Mouse (Mus musculus) MEL (cell line): Measurements from ENCODE around the gene Rgs1. TPM values are rescaled to one million over a fixed set of nuclear protein-coding genes. Genes with fewer than 3 reads are reported as not detected.

Source experiments
- DNase-seq: peaks from one replicate; pipeline ENCODE4 v3.0.0; 2011; ENCODE audit warnings: low read depth, low spot score
- H3K27ac ChIP-seq: 2 replicates; pipeline ENCODE4 v1.5.1; 2012; ENCODE audit warnings: low read depth, mild to moderate bottlenecking, control low read depth, low read length, moderate library complexity; ENCODE audit not compliant: control insufficient read depth
- H3K27me3 ChIP-seq, 2 experiments: fragments of 150-350 bp in 1 of 2; sonication (generic) in 1 of 2; 2 replicates each; pipeline ENCODE4 v1.6.1; 2012; ENCODE audit warnings: low read length in 2 of 2, mild to moderate bottlenecking in 2 of 2, improper control_type of control experiment in 1 of 2, moderate library complexity in 1 of 2; ENCODE audit not compliant: insufficient read depth in 2 of 2, control insufficient read depth in 1 of 2
- H3K36me3 ChIP-seq, 2 experiments: 2 replicates each; pipeline ENCODE4 v1.6.1; 2012 to 2014; ENCODE audit warnings: low read length in 2 of 2, improper control_type of control experiment in 1 of 2, inconsistent platforms in 1 of 2, mild to moderate bottlenecking in 1 of 2; ENCODE audit not compliant: insufficient read depth in 2 of 2, control insufficient read depth in 1 of 2
- H3K4me1 ChIP-seq, 2 experiments: fragments of 150-350 bp in 1 of 2; sonication (generic) in 1 of 2; 2 replicates each; pipeline ENCODE4 v1.6.1; 2012; ENCODE audit warnings: low read length in 2 of 2, improper control_type of control experiment in 1 of 2, mild to moderate bottlenecking in 1 of 2; ENCODE audit not compliant: insufficient read depth in 2 of 2, control insufficient read depth in 1 of 2
- H3K4me3 ChIP-seq, 2 experiments: fragments of 150-350 bp in 1 of 2; sonication (generic) in 1 of 2; 2 replicates each; pipeline ENCODE4 v1.5.1; 2012; ENCODE audit warnings: low read depth in 2 of 2, low read length in 2 of 2, mild to moderate bottlenecking in 2 of 2, moderate library complexity in 2 of 2, control low read depth in 1 of 2, improper control_type of control experiment in 1 of 2; ENCODE audit not compliant: control insufficient read depth in 1 of 2, insufficient read depth in 1 of 2
- H3K79me2 ChIP-seq: 2 replicates; pipeline ENCODE4 v1.6.1; 2012; ENCODE audit warnings: mild to moderate bottlenecking, low read length, moderate library complexity; ENCODE audit not compliant: control insufficient read depth, poor library complexity, insufficient read depth
- H3K9ac ChIP-seq: 2 replicates; pipeline ENCODE4 v1.6.1; 2012; ENCODE audit warnings: low read depth, mild to moderate bottlenecking, control low read depth, low read length, moderate library complexity; ENCODE audit not compliant: control insufficient read depth, poor library complexity, severe bottlenecking
- H3K9me3 ChIP-seq: fragments of 150-350 bp; sonication (generic); replicated peaks from 2 replicates; pipeline ENCODE4 v1.6.1; 2012; ENCODE audit warnings: mild to moderate bottlenecking, low read length, improper control_type of control experiment, moderate library complexity; ENCODE audit not compliant: insufficient read depth
- CHD1 ChIP-seq: IDR thresholded peaks from 2 replicates; pipeline ENCODE4 v1.6.1; 2012; ENCODE audit warnings: low read depth, mild to moderate bottlenecking, inconsistent platforms, low read length, improper control_type of control experiment
- CTCF ChIP-seq, 3 experiments: IDR thresholded peaks in 2 of 3; conservative IDR thresholded peaks in 1 of 3; 2 replicates each; pipeline ENCODE4 v1.5.1; 2011 to 2012; ENCODE audit warnings: low read length in 3 of 3, low read depth in 2 of 3, mild to moderate bottlenecking in 2 of 3, improper control_type of control experiment in 1 of 3, inconsistent platforms in 1 of 3, mixed read lengths in 1 of 3, moderate library complexity in 1 of 3; ENCODE audit not compliant: control insufficient read depth in 1 of 3, insufficient read depth in 1 of 3, poor library complexity in 1 of 3, severe bottlenecking in 1 of 3
- E2F4 ChIP-seq: IDR thresholded peaks from 2 replicates; pipeline ENCODE4 v1.6.1; 2011; ENCODE audit warnings: low read depth, low read length, improper control_type of control experiment, borderline replicate concordance
- EP300 ChIP-seq, 2 experiments: IDR thresholded peaks; 2 replicates each; pipeline ENCODE4 v1.6.1; 2011; ENCODE audit warnings: improper control_type of control experiment in 2 of 2, low read length in 2 of 2, low read depth in 1 of 2, mild to moderate bottlenecking in 1 of 2
- GATA1 ChIP-seq: IDR thresholded peaks from 2 replicates; pipeline ENCODE4 v1.6.1; 2011; ENCODE audit warnings: low read depth, low read length, improper control_type of control experiment
- JUND ChIP-seq: IDR thresholded peaks from 2 replicates; pipeline ENCODE4 v1.6.1; 2011; ENCODE audit warnings: low read depth, mild to moderate bottlenecking, improper control_type of control experiment, low read length
- KAT2A ChIP-seq: conservative IDR thresholded peaks from 2 replicates; pipeline ENCODE4 v1.6.1; 2012; ENCODE audit warnings: low read depth, low read length, improper control_type of control experiment, inconsistent platforms
- MAZ ChIP-seq: IDR thresholded peaks from 2 replicates; pipeline ENCODE4 v1.6.1; 2012; ENCODE audit warnings: low read depth, mild to moderate bottlenecking, inconsistent platforms, low read length, improper control_type of control experiment
- MEF2A ChIP-seq: IDR thresholded peaks from 2 replicates; pipeline ENCODE4 v1.6.1; 2014; ENCODE audit warnings: low read depth, mild to moderate bottlenecking, inconsistent platforms, low read length, improper control_type of control experiment; ENCODE audit not compliant: poor library complexity, insufficient replicate concordance, severe bottlenecking; ENCODE audit errors: extremely low read depth
- POLR2A ChIP-seq, 2 experiments: IDR thresholded peaks; 2 replicates each; pipeline ENCODE4 v1.6.1; 2011 to 2012; ENCODE audit warnings: low read length in 2 of 2, mild to moderate bottlenecking in 2 of 2, control low read depth in 1 of 2, improper control_type of control experiment in 1 of 2, low read depth in 1 of 2, moderate library complexity in 1 of 2; ENCODE audit not compliant: control insufficient read depth in 1 of 2, insufficient read depth in 1 of 2, poor library complexity in 1 of 2
- RAD21 ChIP-seq: IDR thresholded peaks from 2 replicates; pipeline ENCODE4 v1.6.1; 2011; ENCODE audit warnings: mild to moderate bottlenecking, low read depth, low read length, improper control_type of control experiment
- TCF12 ChIP-seq: IDR thresholded peaks from 2 replicates; pipeline ENCODE4 v1.6.1; 2014; ENCODE audit warnings: low read depth, mild to moderate bottlenecking, inconsistent platforms, low read length, improper control_type of control experiment, moderate library complexity
- USF1 ChIP-seq: IDR thresholded peaks from 2 replicates; pipeline ENCODE4 v1.6.1; 2014; ENCODE audit warnings: low read depth, mild to moderate bottlenecking, inconsistent platforms, low read length, improper control_type of control experiment, moderate library complexity
- USF2 ChIP-seq, 2 experiments: IDR thresholded peaks; 2 replicates each; pipeline ENCODE4 v1.6.1; 2011 to 2012; ENCODE audit warnings: improper control_type of control experiment in 2 of 2, low read length in 2 of 2, borderline replicate concordance in 1 of 2, inconsistent platforms in 1 of 2, low read depth in 1 of 2, mild to moderate bottlenecking in 1 of 2; ENCODE audit not compliant: insufficient read depth in 1 of 2
- ZC3H11A ChIP-seq: IDR thresholded peaks from 2 replicates; pipeline ENCODE4 v1.6.1; 2012; ENCODE audit warnings: low read depth, mild to moderate bottlenecking, inconsistent platforms, low read length, improper control_type of control experiment
- ZNF384 ChIP-seq: IDR thresholded peaks from 2 replicates; pipeline ENCODE4 v1.6.1; 2012; ENCODE audit warnings: low read depth, mild to moderate bottlenecking, inconsistent platforms, low read length, improper control_type of control experiment
- polyA plus RNA-seq, 2 experiments: library from polyadenylated mRNA; stranded (reverse) in 1 of 2; unstranded in 1 of 2; fragments of >175 nt in 1 of 2; fragments of >200 nt in 1 of 2; gene quantifications; 2 replicates each; pipeline versions ENCODE4 v1.2.1 to v1.2.4; 2012; ENCODE audit warnings: low replicate concordance in 2 of 2, low read depth in 1 of 2; ENCODE audit not compliant: insufficient read length in 2 of 2, insufficient read depth in 1 of 2, missing spikeins in 1 of 2
- total RNA-seq: library from RNA; depleted of rRNA; stranded (reverse); fragments of 300-350 nt; gene quantifications from 2 replicates; pipeline ENCODE4 v1.2.3, GENCODE M21; 2012

The Rgs1 gene
- total and polyA plus RNA-seq, 3 experiments: 0.91 to 1.7 TPM; not detected in 1

DNA sequence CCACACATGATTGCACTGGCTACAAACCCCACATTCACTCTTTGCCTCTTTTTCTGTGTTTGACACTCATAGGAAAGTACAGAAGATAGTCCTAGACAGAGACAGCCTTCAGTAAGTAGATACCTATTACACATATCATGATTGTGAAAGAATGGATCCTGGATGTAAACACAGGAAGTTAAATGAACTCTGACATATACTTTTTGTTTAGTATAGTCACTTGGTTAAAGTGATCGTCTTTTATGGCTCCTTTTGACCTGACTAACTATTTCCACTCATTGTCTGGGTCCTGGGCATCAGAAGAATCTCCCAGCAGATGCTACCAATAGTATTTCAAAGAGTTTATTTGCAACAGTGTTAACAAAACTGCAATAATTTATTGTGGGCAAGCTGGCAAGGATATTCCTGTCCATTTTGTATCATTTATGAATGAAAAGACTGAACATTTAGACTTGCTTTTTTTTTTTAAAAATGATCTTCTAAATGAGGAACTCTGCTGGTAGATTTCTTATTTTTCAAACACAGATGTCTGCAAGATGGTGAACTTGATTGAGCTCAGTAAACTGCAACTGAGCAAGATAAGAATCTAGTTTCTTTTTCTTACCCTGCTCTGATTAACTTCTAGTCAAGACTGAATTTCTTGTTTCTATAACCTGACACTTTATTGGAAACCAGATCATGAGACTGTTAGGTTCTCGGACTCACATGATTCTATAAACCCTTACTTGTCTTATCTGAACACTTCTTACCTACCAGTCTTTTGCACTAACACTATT, 7.7 kb upstream of the Rgs1 start:
- H3K9ac ChIP-seq: no peak overlapping the region
- H3K36me3 ChIP-seq: no peaks in the 10 kb centered on the region
- no peak for DNase-seq
- no peaks in the 10 kb centered on the region for H3K4me1 ChIP-seq
- no peaks in the 10 kb centered on the region for H3K27me3 ChIP-seq
- no peak overlapping the region for H3K4me3 ChIP-seq
- TF ChIP-seq ZNF384 (peak; percentile 59; the same call in 1 of the 2 replicates), JUND (no peak), MEF2A (no peak), USF1 (no peak), GATA1 (peak; percentile 50; the same call in 1 of the 2 replicates), TCF12 (peak; percentile 24; the same call in 1 of the 2 replicates), EP300 (IDR thresholded peaks at IDR 0.05; ENCODE audit: low read depth in 1 of 2, low read length in 2 of 2) (peak in 1 of 2 experiments; percentile 35; a peak in 1 of 4 replicates), USF2 (IDR thresholded peaks at IDR 0.05; ENCODE audit: borderline replicate concordance in 1 of 2, insufficient read depth in 1 of 2, low read depth in 1 of 2, low read length in 2 of 2) (no peak), POLR2A (IDR thresholded peaks at IDR 0.05; ENCODE audit: control insufficient read depth in 1 of 2, insufficient read depth in 1 of 2, low read depth in 1 of 2, low read length in 2 of 2, poor library complexity in 1 of 2) (no peak), CHD1 (no peak)
- no peaks in the 10 kb centered on the region for H3K9me3 ChIP-seq
- no peak overlapping the region for H3K27ac ChIP-seq
- no peaks in the 10 kb centered on the region for H3K79me2 ChIP-seq

DNA sequence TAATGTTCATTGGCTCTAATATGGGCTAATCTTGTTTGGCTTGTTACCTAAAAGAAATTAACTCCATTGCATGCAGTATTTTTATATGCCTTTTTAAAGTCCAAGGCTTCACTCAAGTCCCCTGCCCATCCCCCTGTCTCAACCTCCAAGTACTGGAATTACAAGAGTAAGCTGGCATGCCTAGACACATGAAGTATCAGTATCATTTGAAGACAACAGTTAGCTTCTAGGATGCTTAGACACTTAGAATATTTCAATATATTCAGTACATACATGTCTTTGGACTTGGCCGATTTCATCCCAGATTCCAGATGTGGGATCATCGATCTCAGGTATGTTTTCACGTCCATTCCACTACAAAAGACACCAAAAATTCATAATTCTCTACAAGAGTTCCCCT, 836 bp downstream of the Rgs1 start:
- peaks cover 2 to 6% of the 10 kb centered on the region in 2 experiments; a peak in 2 of 4 replicates for H3K4me1 ChIP-seq
- TF ChIP-seq GATA1: no peak
- no peak for TF ChIP-seq KAT2A
- no peak for TF ChIP-seq MAZ
- TF ChIP-seq CTCF (IDR thresholded peaks at IDR 0.05 in 2 of 3, conservative IDR thresholded peaks at IDR 0.05 in 1 of 3; ENCODE audit: control insufficient read depth in 1 of 3, insufficient read depth in 1 of 3, low read depth in 2 of 3, low read length in 3 of 3, poor library complexity in 1 of 3, severe bottlenecking in 1 of 3): no peak
- TF ChIP-seq USF2 (IDR thresholded peaks at IDR 0.05; ENCODE audit: borderline replicate concordance in 1 of 2, insufficient read depth in 1 of 2, low read depth in 1 of 2, low read length in 2 of 2): no peak
- no peak for TF ChIP-seq RAD21
- TF ChIP-seq E2F4: no peak
- no peak for TF ChIP-seq ZC3H11A

More for the DNA sequence above, 836 bp downstream of the Rgs1 start:
- Histone ChIP-seq H3K4me3 (peak overlapping the region; percentile 28 to 81; a peak in 3 of 4 replicates), H3K79me2 (no peaks in the 10 kb centered on the region), H3K9me3 (no peaks in the 10 kb centered on the region), H3K9ac (peak overlapping the region; percentile 73), H3K27me3 (no peaks in the 10 kb centered on the region), H3K27ac (no peak overlapping the region), H3K36me3 (peaks cover 0 to 10% of the 10 kb centered on the region in 2 experiments; a peak in 3 of 4 replicates)
- peak; percentile 40 for DNase-seq
